Mouse (Mus musculus): Measurements from ENCODE around the gene Fndc8.
"Not testable (repeated sequence)": the region's sequence is repeated elsewhere in the genome, so short reads cannot be mapped to it uniquely, and the experiment has no call there.

Gene Fndc8

DNA sequence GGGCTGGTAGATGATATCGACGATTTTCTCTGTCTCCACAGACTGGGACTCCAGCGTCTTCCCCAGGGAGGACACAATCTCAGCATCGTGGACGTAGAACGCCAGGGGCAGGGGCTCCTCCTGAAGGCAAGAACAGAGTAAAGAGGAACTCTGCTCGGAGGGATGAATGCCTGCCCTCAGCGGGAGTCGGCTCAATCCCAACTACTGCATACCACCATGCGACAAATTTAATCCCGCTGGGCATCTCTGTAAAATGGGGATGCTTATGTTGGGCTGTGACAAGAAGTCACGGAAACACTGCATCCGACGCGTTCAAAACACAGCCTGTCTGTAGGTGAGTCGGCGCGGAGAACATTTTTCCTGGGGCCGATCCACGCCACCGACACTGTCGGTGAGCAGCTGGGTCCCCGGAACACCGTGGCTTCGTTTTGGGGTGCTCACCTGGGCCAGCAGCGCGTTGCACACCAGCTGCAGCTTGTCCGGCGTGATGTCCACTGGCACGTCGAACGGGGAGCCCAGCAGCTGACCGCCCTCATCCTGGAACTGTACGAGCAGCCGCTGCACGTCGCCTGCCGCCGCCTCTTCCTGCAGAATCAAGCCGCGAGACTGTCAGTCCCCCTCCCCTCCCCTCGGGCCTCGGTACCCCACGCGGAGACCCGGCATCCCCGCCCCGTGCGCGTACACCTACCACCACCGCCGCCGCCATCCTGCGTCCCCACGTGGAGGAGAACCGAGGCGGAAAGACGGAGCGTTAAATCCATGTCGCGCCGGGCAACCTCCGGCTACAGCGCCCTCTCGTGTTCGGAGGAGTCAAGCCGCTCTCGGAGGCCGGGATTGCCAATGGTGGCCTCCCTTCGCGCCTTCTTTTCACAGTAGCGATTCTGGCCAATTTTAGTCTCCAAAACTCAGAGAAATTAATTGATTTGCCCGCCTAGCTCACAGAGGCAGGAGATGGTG is 16.0 kb downstream of the Fndc8 start, which contains the start of gene Nle1:
Nle1 (minus strand) TSS at position 761 of the 957 bp plus-strand sequence.
- in situ Hi-C loops (cut with MboI; ENCODE audit: unreplicated experiment in 2 of 2), result loop anchor here (25.0 kb wide), 1 partner anchor 279 kb away; the partner anchor contains the start of genes Slfn3 (in 2 of the 2) and Slfn4 (in 2 of the 2)

DNA sequence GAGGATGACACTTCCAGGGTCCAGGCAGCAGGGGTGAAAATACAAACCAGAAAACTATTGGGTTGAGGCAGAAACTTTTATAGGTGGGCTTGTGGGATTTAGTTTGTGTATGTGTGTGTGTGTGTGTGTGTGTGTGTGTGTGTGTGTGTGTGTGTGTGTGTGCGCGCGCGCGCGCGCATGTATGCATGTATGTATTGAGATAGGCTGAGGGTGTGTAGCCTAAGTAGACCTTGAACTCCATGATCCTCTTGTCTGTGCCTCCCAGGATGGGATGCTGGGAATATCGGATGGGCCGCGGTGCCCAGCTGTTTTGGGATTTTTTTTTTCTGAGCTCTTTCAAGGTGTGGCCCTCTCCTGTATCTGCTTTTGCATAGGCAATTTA is 16.7 kb downstream of the Fndc8 start:
- in situ Hi-C loops (cut with MboI; ENCODE audit: unreplicated experiment in 2 of 2), result loop anchor here (25.0 kb wide), 1 partner anchor 279 kb away; the partner anchor contains the start of genes Slfn3 (in 2 of the 2) and Slfn4 (in 2 of the 2)

DNA sequence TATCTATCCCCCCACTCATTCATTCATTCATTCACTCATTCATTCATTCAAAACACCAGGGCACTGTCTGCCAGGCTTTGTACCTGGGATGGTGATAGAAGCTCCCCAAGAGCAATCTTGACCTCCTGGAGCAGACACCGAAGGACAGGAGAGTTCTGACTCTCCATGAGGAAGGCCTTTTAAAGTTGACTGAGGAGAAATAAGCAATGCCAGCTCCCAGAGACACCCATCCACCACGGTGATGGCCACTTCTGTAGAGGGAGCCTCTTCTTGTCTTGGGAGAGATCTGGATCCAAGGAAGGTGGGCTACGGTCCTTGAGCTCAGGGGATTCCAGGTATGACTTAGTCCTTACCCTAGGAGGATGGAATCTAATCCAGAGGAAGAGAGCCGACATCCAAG is 18.3 kb downstream of the Fndc8 start, which contains the start of gene Unc45b:
Unc45b (plus strand) TSS at position 301 of the 400 bp plus-strand sequence.
- in situ Hi-C loops (cut with MboI; ENCODE audit: unreplicated experiment in 2 of 2), result loop anchor here (5.0 to 25.0 kb wide), 3 partner anchors 125 to 512 kb away; partner anchors contain the start of genes Slfn3 (in 2 of the 2) and Slfn4 (in 2 of the 2)

DNA sequence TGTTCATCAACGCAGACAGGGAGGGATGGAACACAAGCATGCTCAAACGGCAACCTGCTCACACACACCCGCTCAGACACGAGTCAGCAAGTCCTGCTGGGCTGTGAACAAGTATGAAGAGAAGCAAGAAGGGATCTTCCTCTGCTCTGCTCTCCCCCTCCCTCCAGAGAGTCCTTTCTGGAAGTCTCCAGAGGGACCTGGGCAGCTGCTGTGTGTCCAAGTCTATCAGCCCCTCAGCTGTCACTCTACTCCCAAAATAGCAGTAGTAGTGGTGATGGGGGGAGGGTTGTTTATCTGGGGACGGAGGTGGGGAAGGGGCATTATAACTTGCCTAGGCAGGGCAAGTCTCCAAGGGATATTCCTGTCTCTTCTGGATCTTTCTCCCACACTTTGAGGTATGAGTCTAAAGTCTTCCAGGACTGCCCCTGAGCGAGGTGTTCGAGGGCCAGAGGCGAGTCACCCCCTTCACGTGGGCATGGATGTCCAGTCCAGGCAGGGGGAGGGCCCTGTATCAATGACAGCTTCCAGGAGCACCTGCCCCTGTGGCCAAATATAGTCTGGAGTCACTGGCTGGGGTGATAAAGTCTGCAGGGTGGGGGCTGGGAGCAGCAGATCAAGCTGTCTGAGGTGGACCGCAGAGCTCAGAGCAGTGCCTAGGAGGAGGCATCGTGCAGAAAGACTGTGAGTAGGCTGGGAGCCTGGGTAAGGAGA is 18.9 kb downstream of the Fndc8 start:
- in situ Hi-C loops (cut with MboI; ENCODE audit: unreplicated experiment in 2 of 2), result loop anchor here (5.0 to 25.0 kb wide), 3 partner anchors 124 to 511 kb away; partner anchors contain the start of genes Slfn3 (in 2 of the 2) and Slfn4 (in 2 of the 2)

DNA sequence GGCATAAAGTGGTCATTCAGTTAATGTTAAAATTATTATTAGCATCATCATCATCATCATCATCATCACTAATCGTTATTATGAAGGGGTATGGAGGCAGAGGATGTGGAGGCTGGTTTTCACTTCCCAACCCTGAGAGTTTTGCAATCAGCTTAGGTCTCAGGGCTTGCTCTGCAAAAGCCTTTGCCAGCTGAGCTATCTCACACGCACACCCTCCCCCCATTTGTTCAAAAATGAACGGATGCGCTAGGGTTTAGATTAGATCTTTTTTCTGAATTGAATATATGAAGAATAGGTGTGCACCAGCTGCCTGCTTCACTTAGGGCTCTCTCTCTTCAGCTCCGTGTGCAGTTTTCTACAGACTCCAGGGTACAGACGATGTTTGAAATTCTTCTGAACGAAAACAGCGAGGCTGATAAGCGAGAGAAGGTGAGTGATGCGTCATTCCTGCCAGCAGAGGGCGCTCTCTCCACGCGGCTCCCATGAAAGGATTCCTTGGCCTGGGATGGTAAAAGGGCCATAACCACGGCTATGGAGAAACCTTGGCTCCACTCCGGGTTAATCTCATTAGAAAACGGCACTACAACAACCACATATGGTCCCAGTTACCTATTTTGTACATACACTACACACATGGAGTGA is 22.9 kb downstream of the Fndc8 start:
- in situ Hi-C loops (cut with MboI; ENCODE audit: unreplicated experiment in 2 of 2), result loop anchor here (5.0 to 25.0 kb wide), 5 partner anchors 42 to 507 kb away; partner anchors contain the start of genes Slfn3 (in 2 of the 2) and Slfn4 (in 2 of the 2)

DNA sequence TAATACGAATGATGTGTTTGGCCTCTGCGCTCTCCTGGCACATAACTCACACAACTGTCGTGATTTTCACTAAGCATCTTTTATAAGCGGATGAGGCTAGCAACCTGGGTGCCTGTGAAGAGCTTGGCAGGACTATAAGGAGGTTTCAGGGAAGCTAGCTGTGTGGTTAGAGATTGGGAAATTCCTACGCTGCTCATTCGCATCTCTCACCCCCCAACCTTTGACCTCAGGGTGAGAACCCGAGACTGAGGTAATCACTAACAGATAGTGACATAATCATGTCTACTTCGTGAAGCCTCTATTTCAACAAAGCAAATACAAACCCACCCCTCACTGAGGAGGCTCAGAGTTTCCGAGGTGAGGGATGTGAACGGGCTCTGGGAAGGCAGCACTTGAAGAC is 28.8 kb downstream of the Fndc8 start:
- in situ Hi-C loops (cut with MboI; ENCODE audit: unreplicated experiment in 2 of 2), result loop anchor here (10.0 to 25.0 kb wide), 2 partner anchors 114 to 267 kb away; partner anchors contain the start of genes Slfn3 (in 2 of the 2) and Slfn4 (in 2 of the 2)

DNA sequence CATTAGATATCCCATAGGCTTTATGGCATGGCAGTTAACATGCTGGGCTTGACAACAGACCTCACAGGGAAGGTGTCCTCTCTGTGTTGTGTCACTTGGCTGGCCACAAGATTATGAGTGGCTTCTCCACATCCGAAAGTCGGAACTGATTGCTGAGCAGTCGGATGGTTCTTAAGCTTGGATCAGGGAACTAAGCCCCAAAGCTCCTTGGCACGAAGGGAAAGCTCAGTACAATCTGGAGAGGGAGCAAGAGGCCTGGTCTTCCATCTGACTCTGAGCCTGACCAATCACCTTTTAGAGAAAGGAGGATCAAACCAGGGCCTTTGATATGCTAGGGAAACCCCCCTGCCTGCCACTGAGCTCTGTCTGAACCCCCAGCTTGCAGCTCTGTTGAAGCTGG is 29.8 kb downstream of the Fndc8 start:
- in situ Hi-C loops (cut with MboI; ENCODE audit: unreplicated experiment in 2 of 2), result loop anchor here (10.0 to 25.0 kb wide), 2 partner anchors 113 to 266 kb away; partner anchors contain the start of genes Slfn3 (in 2 of the 2) and Slfn4 (in 2 of the 2)

DNA sequence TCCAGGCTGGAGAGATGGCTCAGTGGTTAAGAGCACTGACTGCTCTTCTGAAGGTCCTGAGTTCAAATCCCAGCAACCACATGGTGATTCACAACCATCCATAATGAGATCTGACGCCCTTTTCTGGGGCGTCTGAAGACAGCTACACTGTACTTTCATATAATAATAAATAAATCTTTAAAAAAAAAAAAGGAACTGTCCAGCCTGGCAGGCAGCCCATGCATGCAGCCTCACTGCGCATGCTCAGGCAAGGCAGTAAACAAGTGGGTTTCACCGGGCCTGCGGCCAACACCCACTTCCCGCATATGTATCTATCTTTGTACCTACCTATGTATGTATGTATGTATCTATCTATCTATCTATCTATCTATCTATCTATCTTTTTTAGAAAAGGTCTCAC is 32.0 kb downstream of the Fndc8 start:
- in situ Hi-C loops (cut with MboI; ENCODE audit: unreplicated experiment in 2 of 2), result loop anchor here (10.0 to 25.0 kb wide), 2 partner anchors 111 to 263 kb away; partner anchors contain the start of genes Slfn3 (in 2 of the 2) and Slfn4 (in 2 of the 2)

DNA sequence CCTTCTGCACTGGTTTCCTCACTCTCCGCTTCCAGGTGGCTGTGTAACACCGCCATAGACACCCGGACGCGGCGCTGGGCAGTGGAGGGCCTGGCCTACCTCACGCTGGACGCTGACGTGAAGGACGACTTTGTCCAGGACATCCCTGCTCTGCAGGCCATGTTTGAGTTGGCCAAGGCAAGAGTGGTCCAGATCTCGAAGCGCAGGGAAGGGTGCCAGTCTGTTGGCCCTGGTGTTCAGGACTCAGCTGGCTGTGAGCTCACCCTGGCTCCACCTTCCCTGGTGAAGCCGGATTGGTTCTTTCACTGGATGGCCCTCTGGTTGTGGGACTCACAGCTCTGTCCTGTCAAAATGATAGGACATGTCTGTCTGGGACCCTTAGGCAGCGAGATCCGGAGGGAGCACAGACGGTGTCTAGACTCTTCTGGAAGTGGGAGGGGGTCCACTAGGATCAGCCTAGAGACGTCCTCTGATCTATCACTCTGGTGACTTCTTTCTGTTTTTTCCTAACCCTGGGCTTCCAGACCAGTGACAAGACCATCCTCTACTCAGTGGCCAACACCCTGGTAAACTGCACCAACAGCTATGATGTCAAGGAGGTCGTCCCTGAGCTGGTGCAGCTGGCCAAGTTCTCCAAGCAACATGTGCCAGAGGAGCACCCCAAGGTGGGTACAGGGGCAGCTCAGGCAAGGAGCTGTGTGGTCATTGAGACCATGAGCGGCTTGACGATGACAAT is 37.1 kb downstream of the Fndc8 start:
- in situ Hi-C loops (cut with MboI; ENCODE audit: unreplicated experiment in 2 of 2), result loop anchor here in 1 of 2 experiments (10.0 kb wide), 1 partner anchor 106 kb away; no protein-coding TSS in a partner anchor

DNA sequence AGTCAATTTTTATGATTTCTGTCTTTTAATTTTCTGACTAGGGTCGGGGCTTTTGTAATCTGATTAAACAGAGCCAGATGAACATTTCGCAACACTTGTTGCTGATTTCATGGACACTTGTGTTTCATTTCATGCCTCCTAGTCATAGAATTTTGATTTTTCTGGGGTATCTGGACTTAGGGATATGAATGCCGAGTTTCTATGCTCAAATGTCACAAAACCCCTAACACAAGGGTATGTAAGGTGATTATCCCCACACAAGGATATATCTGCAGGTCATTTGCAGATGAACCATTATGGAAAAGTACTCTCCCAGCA is 37.7 kb downstream of the Fndc8 start:
- in situ Hi-C loops (cut with MboI; ENCODE audit: unreplicated experiment in 2 of 2), result loop anchor here in 1 of 2 experiments (10.0 kb wide), 1 partner anchor 105 kb away; no protein-coding TSS in a partner anchor

DNA sequence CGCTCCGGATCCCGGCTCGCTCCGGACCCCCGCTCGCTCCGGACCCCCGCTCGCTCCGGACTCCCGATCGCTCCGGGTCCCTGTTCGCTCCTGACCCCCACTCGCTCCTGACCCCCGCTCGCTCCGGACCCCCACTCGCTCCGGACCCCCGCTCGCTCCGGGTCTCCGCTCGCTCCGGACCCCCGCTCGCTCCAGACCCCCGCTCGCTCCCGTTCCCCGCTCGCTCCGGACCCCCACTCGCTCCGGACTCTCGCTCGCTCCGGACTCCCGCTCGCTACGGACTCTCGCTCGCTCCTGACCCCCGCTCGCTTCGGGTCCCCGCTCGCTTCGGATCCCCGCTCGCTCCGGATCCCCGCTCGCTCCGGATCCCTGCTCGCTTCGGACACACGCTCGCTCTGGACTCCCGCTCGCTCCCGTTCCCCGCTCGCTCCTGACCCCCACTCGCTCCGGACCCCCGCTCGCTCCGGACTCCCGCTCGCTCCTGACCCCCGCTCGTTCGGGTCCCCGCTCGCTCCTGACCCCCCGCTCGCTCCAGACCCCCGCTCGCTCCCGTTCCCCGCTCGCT is 38.5 kb downstream of the Fndc8 start:
- in situ Hi-C loops (cut with MboI; ENCODE audit: unreplicated experiment in 2 of 2), result not testable (repeated sequence)

DNA sequence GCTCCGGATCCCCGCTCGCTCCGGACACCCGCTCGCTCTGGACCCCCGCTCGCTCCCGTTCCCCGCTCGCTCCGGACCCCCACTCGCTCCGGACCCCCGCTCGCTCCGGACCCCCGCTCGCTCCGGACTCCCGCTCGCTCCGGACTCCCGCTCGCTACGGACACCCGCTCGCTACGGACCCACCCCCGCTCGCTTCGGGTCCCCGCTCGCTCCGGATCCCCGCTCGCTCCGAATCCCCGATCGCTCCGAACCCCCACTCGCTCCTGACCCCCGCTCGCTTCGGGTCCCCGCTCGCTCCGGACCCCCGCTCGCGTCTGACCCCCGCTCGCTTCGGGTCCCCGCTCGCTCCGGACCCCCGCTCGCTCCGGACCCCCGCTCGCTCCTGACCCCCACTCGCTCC is 39.2 kb downstream of the Fndc8 start:
- in situ Hi-C loops (cut with MboI; ENCODE audit: unreplicated experiment in 2 of 2), result not testable (repeated sequence)

DNA sequence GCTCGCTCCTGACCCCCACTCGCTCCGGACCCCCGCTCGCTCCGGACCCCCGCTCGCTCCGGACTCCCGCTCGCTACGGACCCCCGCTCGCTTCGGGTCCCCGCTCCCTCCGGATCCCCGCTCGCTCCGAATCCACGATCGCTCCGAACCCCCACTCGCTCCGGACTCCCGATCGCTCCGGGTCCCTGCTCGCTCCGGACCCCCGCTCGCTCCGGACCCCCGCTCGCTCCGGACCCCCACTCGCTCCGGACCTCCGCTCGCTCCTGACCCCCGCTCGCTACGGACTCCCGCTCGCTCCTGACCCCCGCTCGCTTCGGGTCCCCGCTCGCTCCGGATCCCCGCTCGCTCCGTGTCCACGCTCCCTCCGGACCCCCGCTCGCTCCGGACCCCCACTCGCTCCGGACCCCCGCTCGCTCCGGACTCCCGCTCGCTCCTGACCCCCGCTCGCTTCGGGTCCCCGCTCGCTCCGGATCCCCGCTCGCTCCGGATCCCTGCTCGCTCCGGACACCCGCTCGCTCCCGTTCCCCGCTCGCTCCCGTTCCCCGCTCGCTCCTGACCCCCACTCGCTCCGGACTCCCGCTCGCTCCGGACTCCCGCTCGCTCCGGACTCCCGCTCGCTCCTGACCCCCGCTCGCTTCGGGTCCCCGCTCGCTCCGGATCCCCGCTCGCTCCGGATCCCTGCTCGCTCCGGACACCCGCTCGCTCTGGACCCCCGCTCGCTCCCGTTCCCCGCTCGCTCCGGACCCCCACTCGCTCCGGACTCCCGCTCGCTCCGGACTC is 39.9 kb downstream of the Fndc8 start:
- in situ Hi-C loops (cut with MboI; ENCODE audit: unreplicated experiment in 2 of 2), result not testable (repeated sequence)

DNA sequence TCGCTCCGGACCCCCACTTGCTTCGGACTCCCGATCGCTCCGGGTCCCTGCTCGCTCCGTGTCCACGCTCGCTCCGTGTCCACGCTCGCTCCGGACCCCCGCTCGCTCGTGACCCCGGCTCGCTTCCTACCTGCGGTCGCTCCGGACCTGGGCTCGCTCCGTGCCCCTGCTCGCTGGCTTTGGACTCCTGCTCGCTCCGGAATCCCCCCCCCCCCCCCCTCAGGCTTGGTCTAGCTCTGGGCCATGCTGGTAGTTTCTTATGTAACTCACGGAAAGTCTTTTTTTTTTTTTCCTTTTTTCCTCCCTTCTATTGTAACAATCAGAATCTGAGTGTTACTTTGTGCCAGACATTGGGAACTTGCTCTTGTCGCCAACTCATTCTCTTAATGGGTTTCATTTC is 41.3 kb downstream of the Fndc8 start:
- in situ Hi-C loops (cut with MboI; ENCODE audit: unreplicated experiment in 2 of 2), result no loop called here

DNA sequence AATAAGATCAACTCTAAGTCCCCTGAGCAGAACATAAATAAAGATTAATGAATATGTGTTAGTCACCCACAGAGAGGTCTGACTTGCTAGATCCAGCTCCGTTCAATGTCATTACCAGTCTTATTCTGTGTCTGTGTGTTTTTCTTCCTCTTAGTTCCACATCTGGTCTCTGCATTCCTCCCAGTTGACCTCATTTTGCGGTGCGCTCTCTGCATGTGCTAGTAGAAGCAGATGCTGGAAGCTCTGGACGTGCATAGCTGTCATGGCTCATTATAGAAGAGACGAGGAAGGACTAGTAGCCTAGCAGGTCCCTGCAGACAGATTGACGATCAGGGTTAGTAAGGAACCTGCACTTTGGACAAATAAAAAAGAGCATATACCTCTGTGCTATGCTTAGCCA is 51.4 kb downstream of the Fndc8 start:
- in situ Hi-C loops (cut with MboI; ENCODE audit: unreplicated experiment in 2 of 2), result no loop called here

DNA sequence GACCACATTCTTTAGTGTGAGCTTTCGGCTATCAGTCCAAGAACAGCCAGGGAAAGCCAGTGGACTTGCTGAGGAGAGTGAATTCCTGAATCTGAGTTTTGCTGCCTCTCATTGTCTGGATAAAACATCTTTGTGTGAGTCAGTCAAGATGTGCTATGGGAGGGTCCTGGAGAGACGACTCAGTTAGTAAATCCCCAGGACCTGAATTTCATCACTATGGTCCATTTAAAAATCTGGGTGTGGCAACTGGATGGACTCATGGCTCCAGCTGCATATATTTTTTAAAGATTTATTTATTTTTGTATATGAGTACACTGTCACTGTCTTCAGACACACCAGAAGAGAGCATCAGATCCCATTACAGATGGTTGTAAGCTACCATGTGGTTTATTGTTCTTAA is 53.7 kb downstream of the Fndc8 start:
- in situ Hi-C loops (cut with MboI; ENCODE audit: unreplicated experiment in 2 of 2), result no loop called here

DNA sequence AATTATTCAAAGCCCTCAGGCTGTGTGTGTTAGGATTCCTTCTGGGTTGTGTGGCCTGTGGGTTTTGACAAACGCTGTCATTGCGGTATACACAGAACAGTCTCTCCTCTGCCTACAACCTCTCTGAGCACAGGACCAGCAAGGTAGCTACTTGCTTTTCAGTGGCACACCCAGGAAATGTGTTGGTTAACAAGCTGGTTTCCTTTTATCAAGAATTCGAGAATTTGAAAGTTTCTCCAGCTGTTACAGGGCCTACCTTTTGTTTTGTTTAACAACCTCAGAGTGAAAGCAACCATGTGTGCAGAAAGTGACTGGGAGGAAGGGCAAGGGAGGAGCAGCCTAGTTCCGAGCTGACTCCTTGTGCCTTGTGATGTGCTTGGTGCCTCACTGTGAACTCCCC is 55.5 kb downstream of the Fndc8 start:
- in situ Hi-C loops (cut with MboI; ENCODE audit: unreplicated experiment in 2 of 2), result no loop called here

DNA sequence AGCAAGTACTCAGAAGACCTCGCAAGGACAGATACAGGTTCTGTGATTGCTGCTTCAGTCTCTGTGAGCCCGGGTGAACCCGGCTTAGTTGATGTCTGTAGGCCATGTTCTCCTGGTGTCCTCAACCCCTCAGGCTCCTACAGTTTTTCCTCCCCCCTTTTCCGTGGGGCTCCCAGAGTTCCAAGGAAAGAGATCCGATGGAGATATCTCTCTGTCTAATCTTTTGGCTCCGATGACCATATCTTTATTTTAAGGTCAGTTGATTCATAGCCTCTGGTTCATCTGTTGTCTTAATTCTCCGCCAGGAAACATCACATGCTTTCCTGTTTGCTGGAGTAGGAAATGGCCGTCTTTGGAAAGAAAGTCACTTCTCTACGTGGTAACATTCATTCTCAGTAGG is 57.1 kb downstream of the Fndc8 start:
- in situ Hi-C loops (cut with MboI; ENCODE audit: unreplicated experiment in 2 of 2), result no loop called here
